Mouse (Mus musculus) monocyte, adult 2 months (primary cell): ENCODE results near the gene Usp38.

Source experiments
- DNase-seq, 2 experiments: peaks; one replicate each; pipeline ENCODE4 v3.0.0; 2022; ENCODE audit warnings: low spot score in 2 of 2, low read depth in 1 of 2

The Usp38 gene

DNA sequence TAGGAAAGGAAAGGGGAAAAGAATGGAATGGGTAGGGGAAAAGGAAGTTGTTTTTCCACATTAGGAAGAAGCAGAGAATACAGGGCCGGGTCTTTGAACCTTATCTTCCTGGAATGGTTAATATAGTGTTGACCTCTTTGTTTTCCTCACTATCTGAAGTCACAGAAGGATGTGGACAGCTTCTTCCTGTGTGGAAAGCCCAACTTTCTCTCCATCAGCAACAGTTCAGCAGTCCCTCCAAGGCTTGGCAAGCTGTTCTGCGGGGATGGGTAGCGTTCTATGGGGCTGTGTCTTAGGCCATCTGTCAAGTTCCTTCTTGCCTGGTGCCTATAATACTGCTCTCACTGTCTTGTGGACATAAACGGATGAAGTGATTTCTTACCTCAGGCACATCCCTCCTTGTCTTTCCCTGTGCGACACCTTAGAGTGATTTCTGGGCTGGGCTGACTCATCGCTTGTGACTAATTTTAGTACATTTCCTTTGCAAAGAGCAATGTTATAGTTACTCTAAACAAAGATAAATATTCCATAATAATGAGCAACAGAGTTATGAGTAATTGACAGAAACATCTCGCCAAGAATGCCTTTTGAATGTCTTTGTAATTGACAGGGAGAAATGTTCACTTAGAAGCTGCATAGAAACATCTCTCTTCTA lies 52.7 kb downstream of the Usp38 start:
- no peak for DNase-seq

DNA sequence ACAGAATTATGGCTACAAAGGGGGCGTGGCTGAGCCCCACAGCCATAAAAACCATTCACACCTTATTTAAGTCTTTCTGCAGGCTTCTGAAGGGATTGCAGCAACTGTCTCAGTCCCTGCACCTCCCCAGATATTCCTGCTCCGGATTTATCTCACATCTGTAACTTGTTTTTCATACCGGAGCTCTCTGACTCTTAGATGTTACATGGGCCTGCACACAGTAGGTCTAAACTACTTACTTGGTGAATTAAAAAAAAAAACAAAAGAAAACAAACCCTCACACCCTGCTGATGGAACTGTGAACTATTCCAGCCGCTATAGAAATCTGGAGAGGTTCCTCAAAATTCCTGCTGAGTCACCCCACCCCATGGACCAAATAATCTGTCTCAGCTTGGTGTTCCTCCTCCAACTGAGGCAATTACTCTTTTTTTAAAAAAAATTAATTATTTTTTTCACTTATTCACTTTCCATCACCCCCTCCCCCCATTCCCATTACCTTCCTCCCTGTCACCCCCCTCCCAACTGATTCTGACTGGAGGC lies 53.6 kb downstream of the Usp38 start:
- no peak for DNase-seq

DNA sequence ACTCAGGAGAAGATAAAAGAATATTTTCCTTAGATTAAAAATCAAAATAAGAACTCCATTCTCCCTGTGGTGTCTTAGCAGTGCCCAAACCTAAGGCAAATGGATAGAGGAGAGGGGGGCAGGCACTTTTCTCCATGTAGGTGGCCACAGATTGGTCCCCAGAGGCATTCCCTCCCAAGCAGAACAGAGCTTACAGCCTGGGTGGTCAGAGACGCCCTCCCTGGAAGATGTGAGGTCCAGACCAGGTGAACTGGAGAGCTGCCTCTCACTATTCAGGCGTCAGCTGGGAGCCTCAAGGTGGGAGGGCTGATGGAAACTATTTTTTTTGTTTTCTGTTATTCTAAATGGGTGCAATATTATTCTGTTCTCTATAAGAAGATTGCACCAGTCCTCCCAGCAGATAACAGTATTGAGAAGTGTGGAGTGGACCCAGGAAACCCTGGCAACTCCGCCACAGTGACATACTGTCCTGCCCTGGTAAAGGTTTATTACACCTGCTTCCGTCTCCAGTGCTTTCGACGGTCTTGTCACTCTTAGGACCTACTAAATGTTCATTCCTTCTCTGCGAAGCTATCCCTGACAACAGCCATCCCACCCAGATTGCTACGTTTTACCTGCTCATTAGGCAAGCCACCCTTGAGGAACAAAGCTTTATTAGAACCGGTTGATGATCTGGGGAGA lies 55.0 kb downstream of the Usp38 start:
- no peak for DNase-seq

DNA sequence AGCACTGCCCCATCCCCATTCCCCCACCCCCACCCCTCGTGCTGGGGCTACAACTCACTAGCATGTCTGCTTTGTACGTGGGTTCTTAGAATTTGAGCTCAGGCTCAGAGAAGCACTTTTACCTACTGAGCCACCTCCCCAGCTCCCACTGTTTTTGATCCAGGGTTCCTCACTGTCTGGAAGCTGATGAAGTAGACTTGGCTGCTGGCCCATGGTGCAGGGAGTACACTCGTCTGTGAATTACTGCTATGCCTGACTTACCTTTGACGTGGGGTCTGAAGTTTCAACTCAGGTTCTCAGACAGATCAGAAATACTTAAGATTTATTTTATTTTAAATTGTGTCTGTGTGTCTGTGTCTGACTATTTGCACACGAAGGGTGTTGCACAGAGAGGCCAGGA lies 57.0 kb downstream of the Usp38 start:
- DNase-seq, result no peak

DNA sequence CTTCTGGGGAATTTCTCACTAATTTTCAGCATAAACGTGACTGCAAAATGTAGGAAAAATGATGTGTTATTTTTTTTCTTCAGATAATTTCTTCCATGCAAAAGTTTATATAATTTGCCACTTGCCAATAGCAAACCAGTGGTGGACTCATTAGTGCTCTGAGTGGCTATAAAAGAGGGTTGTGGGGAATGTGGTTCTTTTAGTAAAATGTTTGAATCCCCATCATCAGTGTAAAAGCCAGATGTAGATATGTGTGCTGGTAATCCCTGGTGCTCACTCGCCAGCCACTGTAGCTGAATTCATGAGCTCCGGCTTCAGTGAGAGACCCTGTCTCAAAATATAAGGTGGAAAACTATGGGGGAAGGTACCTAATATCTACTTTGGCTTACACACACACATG lies 61.8 kb downstream of the Usp38 start:
- no peak for DNase-seq

DNA sequence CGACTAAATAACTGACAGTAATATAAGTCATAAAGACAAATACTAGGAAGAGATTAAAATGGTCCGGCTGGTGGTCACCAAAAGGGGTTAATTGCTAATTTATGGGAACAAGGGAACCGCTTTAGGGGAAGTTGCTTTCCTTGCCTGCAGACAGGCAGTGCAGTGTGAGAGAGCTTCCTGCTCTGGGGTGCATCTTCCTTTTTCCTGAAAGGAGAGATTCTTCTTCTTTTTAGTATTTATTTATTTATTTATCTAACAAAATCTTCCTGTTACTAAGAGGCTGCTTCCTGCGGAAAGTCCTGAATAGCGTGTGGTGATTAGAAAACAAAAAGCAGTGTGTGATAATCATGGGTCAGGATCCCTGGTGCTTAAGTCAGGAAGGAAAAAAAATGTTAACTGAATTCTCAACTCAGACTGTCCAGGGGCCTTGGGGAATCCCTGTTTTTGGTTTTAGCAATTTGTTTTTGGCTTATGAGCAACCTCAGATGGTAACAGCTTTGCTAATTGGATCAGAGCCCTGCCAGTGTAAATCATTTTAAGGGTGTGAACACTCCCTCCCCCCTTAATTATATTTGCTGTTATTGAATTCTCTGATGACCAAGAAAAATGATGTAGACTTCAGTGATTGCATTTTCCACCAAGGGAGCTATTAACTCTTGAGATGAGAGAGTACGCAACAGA lies 62.4 kb downstream of the Usp38 start:
- peak in 1 of 2 experiments; percentile 4 for DNase-seq

DNA sequence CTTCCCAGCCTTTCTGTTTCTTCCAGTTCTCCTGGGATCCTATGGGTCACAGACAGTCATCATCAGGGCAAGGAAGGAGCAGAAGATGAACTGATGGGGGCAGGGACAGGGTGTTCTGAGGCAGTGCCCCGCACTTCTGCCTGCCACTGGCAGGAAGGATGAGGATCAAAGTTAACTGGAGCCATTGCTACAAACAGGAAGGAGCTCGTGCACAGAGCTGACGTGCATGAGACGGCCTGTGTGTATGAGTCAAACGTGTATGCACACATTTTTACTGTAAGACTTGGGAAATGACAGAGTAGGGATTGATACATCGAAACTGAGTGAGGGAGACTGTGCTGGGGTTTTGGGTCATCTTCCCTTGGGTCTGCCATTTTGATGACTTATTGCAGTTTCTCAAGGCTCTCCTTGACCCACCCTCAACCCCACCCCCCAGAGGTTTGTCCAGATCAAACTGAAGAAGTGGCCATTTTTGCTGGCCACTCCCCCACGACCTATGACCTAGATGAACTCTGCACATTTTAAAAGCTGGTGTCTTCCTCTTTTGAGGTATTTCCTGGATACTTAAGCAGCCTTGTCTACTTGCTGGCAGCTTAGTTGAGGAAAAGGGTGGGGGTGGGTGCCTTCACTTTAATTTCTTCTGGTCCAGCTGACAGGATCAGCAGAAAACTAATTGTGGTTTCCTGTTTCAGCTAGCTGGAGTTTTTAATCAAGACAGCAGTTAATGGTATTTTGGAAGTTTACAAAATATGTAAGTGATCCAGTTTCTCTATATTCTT lies 66.1 kb downstream of the Usp38 start:
- DNase-seq, result peak in 1 of 2 experiments; percentile 32

DNA sequence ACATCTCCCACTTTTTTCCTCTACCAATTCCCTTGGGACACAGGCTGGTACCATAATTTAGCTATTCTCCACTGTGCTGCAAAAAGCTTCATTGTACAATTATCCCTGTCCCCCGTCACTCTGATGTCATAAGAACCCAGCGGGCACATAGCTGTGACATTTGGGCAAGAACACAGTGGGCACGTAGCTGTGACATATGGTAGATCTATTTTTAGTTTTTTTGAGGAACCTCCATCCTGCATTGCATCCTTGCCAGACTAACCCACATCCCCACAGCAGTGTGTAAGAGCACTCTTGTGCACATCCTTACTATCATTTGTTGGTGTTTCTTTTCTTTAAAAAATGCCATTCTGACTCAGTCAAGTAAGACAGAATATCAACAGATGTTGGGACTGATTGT lies 71.0 kb downstream of the Usp38 start:
- DNase-seq, result peak in 1 of 2 experiments; percentile 7

DNA sequence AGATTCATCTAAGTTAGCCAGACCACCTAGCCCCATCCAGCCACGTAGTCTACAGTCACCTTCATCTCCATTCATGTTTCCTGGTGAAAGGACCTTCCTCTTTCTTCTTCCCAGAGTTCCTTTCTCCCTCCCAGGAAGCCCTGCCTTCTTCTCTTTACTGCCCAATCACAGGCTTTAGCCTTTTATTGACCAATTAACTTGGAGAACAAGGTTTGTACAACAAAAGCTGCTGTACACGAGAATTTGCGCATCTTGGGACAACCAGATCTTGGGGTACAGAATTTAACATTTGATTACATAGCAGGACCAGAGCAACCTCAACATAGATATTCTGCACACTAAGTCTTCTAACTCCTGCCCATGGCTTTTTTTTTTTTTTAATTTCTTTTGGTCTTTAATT lies 73.1 kb downstream of the Usp38 start:
- no peak for DNase-seq

DNA sequence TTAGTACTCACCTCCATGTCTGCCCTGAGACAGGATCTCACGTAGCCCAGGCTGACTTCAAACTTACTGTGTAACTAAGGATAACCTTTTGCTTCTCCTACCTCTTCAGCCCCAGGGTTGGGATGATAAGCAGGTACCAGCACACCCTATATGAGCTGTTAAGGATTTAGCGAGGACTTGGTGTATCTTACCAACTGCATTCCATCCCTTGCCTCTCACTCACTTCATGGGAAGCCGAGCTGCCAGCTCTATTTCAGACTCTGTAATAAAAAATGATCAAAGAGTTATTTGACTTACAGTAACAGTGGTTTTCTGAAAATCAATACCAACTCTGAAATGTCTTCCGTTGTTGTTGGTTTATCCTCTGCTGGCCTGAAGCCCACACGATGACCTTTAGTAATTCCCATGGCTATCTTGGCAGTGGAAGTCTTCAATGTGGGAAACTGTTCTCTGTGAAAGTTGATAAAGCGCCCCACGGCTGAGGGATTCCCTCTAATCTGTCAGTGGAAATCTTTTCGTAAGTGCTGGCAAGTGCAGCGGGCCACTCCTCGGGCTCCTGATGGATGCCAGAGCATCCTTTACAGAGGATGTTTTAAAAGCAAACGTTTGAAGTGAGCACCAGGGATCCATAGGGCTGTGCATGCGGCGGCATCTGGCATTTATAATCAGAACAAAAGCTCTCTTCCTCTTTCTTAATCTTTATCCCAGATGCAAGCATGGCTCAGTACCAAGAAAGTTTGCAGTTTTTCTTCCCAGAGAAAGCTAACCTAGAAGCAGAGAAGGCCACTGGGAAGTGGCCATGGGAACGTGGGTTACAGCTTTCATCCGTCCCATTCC lies 76.7 kb downstream of the Usp38 start:
- no peak for DNase-seq
